In genomic region chr2:165054888-165055852, GRCm38 (mm10) we compare ENCODE assay signal across 8 mouse cellular contexts. TPM values are rescaled to one million over a fixed set of nuclear protein-coding genes. Genes with fewer than 3 reads are reported as not detected.
DNase-seq lines count a peak whose midpoint lies in the region; ATAC-seq and TF ChIP-seq lines count a peak whose summit lies in the region.

Gene Cd40 (plus strand): TSS chr2:165055627.

- TF ChIP-seq POLR2A in heart, adult 2 months (IDR thresholded peaks at IDR 0.05; ENCODE audit: insufficient read depth, low read depth, low read length), result peak; percentile 93

- WGBS in heart, adult 2 months, result 7% methylated on average over 25 of the region's 25 CpGs
- WGBS in intestine, embryonic 16.5 days, result 13% methylated on average over 25 of the region's 25 CpGs
- WGBS in liver, postnatal 0 days (ENCODE audit: insufficient replicate concordance), result 6% methylated on average over 25 of the region's 25 CpGs
- 15% methylated on average over 25 of the region's 25 CpGs for WGBS in neural tube, embryonic 12.5 days

- H3K4me1 ChIP-seq in ES-E14 (ENCODE audit: control insufficient read depth in 2 of 2, insufficient read depth in 2 of 2, low read length in 2 of 2, poor library complexity in 1 of 2), result peaks cover 3% of the 10 kb centered on the region in 2 experiments; a peak in 1 of 4 replicates
- peaks cover 4% of the 10 kb centered on the region for H3K4me1 ChIP-seq in heart, adult 2 months (ENCODE audit: control insufficient read depth, insufficient read depth, low read length)
- peaks cover 16% of the 10 kb centered on the region; the same call in 1 of the 2 replicates for H3K4me1 ChIP-seq in intestine, embryonic 16.5 days (ENCODE audit: control insufficient read depth, insufficient read depth, low read length)
- peaks cover 14% of the 10 kb centered on the region for H3K4me1 ChIP-seq in liver, postnatal 0 days (ENCODE audit: insufficient read depth)
- 0 out of 2 replicates have a peak, but pooled peaks cover 9% of the 10 kb centered on the region for H3K4me1 ChIP-seq in neural tube, embryonic 12.5 days

- H3K9ac ChIP-seq in ES-E14 (ENCODE audit: insufficient read depth, low read depth, low read length, poor library complexity, severe bottlenecking), result peak within 1 kb of the TSS; percentile 49; the same call in 1 of the 2 replicates
- H3K9ac ChIP-seq in heart, adult 2 months (ENCODE audit: low read depth, low read length), result peak within 1 kb of the TSS; percentile 52
- peak within 1 kb of the TSS; percentile 65 for H3K9ac ChIP-seq in intestine, embryonic 16.5 days (ENCODE audit: low read depth, low read length)
- H3K9ac ChIP-seq in liver, postnatal 0 days (replicated peaks), result 0 out of 2 replicates have a peak within 1 kb of the TSS, but pooled peaks have one; percentile 13
- H3K9ac ChIP-seq in neural tube, embryonic 12.5 days, result 0 out of 2 replicates have a peak within 1 kb of the TSS, but pooled peaks have one; percentile 21

- H3K9me3 ChIP-seq in ES-E14 (ENCODE audit: control insufficient read depth, insufficient read depth, low read depth, low read length), result no peaks in the 10 kb centered on the region
- H3K9me3 ChIP-seq in intestine, embryonic 16.5 days (ENCODE audit: control insufficient read depth, low read length), result no peaks in the 10 kb centered on the region
- peaks cover 4% of the 10 kb centered on the region; the same call in 1 of the 2 replicates for H3K9me3 ChIP-seq in liver, postnatal 0 days (ENCODE audit: low read length)
- H3K9me3 ChIP-seq in neural tube, embryonic 12.5 days, result no peaks in the 10 kb centered on the region

- no peak for DNase-seq in ES-E14 (ENCODE audit: low read depth, low spot score)
- peak; percentile 85 for DNase-seq in embryo, embryonic 10 days (ENCODE audit: low spot score)
- peak; percentile 88 to 90 for DNase-seq in heart, adult 2 months
- DNase-seq in liver, postnatal 0 days, result peak; percentile 77
- DNase-seq in urinary bladder, postnatal 36 days (ENCODE audit: low spot score in 2 of 2), result peak; percentile 38 to 61
- DNase-seq in right cerebral cortex, adult 2 months (ENCODE audit: low spot score in 2 of 2), result no peak

- no peaks in the 10 kb centered on the region for H3K79me2 ChIP-seq in heart, adult 2 months (replicated peaks; ENCODE audit: control insufficient read depth, insufficient read depth, low read length)

- H3K27ac ChIP-seq in ES-E14 (ENCODE audit: insufficient read depth, low read depth, low read length, poor library complexity, severe bottlenecking), result 0 out of 2 replicates have a peak within 1 kb of the TSS, but pooled peaks have one; percentile 7
- H3K27ac ChIP-seq in heart, adult 2 months, result peak within 1 kb of the TSS; percentile 66
- no peak within 1 kb of the TSS for H3K27ac ChIP-seq in intestine, embryonic 16.5 days (ENCODE audit: low read length)
- H3K27ac ChIP-seq in liver, postnatal 0 days (ENCODE audit: low read depth), result 0 out of 2 replicates have a peak within 1 kb of the TSS, but pooled peaks have one; percentile 3
- H3K27ac ChIP-seq in neural tube, embryonic 12.5 days, result no peak within 1 kb of the TSS

- H3K4me2 ChIP-seq in intestine, embryonic 16.5 days (ENCODE audit: low read depth, low read length), result peak within 1 kb of the TSS; percentile 60
- H3K4me2 ChIP-seq in liver, postnatal 0 days (ENCODE audit: low read depth, low read length), result peak within 1 kb of the TSS; percentile 70
- H3K4me2 ChIP-seq in neural tube, embryonic 12.5 days (replicated peaks), result peak within 1 kb of the TSS; percentile 45

- H3K36me3 ChIP-seq in ES-E14 (ENCODE audit: control insufficient read depth, insufficient read depth, low read length, poor library complexity, severe bottlenecking), result no peaks in the 10 kb centered on the region
- no peaks in the 10 kb centered on the region for H3K36me3 ChIP-seq in heart, adult 2 months (ENCODE audit: control insufficient read depth, insufficient read depth, low read length)
- H3K36me3 ChIP-seq in intestine, embryonic 16.5 days (ENCODE audit: control insufficient read depth, insufficient read depth, low read length), result no peaks in the 10 kb centered on the region
- H3K36me3 ChIP-seq in liver, postnatal 0 days (replicated peaks; ENCODE audit: insufficient read depth, low read length), result no peaks in the 10 kb centered on the region
- H3K36me3 ChIP-seq in neural tube, embryonic 12.5 days, result no peaks in the 10 kb centered on the region

- intact Hi-C loops in heart, adult 2 months (cut with DNase I), result no loop called here

- H3K27me3 ChIP-seq in heart, adult 2 months (ENCODE audit: control insufficient read depth, insufficient read depth, low read length), result no peaks in the 10 kb centered on the region
- 0 out of 2 replicates have a peak, but pooled peaks cover 7% of the 10 kb centered on the region for H3K27me3 ChIP-seq in intestine, embryonic 16.5 days (replicated peaks; ENCODE audit: control insufficient read depth, insufficient read depth, low read length)
- H3K27me3 ChIP-seq in liver, postnatal 0 days (ENCODE audit: insufficient read depth, low read length), result 0 out of 2 replicates have a peak, but pooled peaks cover 4% of the 10 kb centered on the region
- H3K27me3 ChIP-seq in neural tube, embryonic 12.5 days (replicated peaks), result peaks cover 12% of the 10 kb centered on the region; the same call in 1 of the 2 replicates

- TF ChIP-seq EP300 in heart, adult 2 months (IDR thresholded peaks at IDR 0.05; ENCODE audit: insufficient read depth, low read depth, low read length), result no peak
- TF ChIP-seq EP300 in liver, postnatal 0 days (IDR thresholded peaks at IDR 0.05; ENCODE audit: low read depth), result no peak

- in situ Hi-C loops in ES-E14 (cut with MboI; ENCODE audit: low sequenced_read_pairs in 2 of 2, unreplicated experiment in 2 of 2), result no loop called here

- peak within 1 kb of the TSS; percentile 44 to 66 for H3K4me3 ChIP-seq in ES-E14 (ENCODE audit: insufficient read depth in 1 of 2, low read depth in 1 of 2, low read length in 2 of 2, poor library complexity in 1 of 2, severe bottlenecking in 1 of 2)
- peak within 1 kb of the TSS; percentile 49 for H3K4me3 ChIP-seq in heart, adult 2 months
- peak within 1 kb of the TSS; percentile 51 for H3K4me3 ChIP-seq in intestine, embryonic 16.5 days (ENCODE audit: low read length)
- H3K4me3 ChIP-seq in liver, postnatal 0 days (ENCODE audit: low read depth, low read length), result peak within 1 kb of the TSS; percentile 42
- H3K4me3 ChIP-seq in neural tube, embryonic 12.5 days, result 0 out of 2 replicates have a peak within 1 kb of the TSS, but pooled peaks have one; percentile 9

- no peak for TF ChIP-seq CTCF in heart, adult 2 months (IDR thresholded peaks at IDR 0.05)
- no peak for TF ChIP-seq CTCF in liver, postnatal 0 days (IDR thresholded peaks at IDR 0.05; ENCODE audit: low read depth)

- ATAC-seq in intestine, embryonic 16.5 days, result peak; percentile 97
- ATAC-seq in liver, postnatal 0 days, result peak; percentile 91
- 0 out of 2 replicates have a peak, but pooled peaks have one; percentile 37 for ATAC-seq in neural tube, embryonic 12.5 days (ENCODE audit: low FRiP score, low read depth)

TF ChIP-seq in ES-E14, 5 proteins besides CTCF, POLR2A, EP300 and RAD21:
- TF ChIP-seq CHD2 (IDR thresholded peaks at IDR 0.05; ENCODE audit: low read depth, low read length), result no peak
- TF ChIP-seq ZC3H11A (IDR thresholded peaks at IDR 0.05; ENCODE audit: borderline replicate concordance, low read depth, low read length), result no peak
- no peak for TF ChIP-seq MAFK (IDR thresholded peaks at IDR 0.05; ENCODE audit: insufficient read depth, low read depth, low read length)
- TF ChIP-seq HCFC1 (IDR thresholded peaks at IDR 0.05; ENCODE audit: borderline replicate concordance, insufficient read depth, low read length), result no peak
- no peak for TF ChIP-seq ZNF384 (IDR thresholded peaks at IDR 0.05; ENCODE audit: low read depth, low read length)

RNA-seq across cellular contexts. Expression of gene Cd40, which starts in this region (rescaled TPM):
- 5.7 and 8.8 TPM in 2 replicates for total RNA-seq in ES-E14 (2012; rRNA removed)
- 1 to 10 TPM; 2.0 to 2.2 TPM for total RNA-seq in heart, adult 2 months (2021)
- polyA plus RNA-seq in heart, adult 2 months (2012; rRNA removed), result 4.6 and 7.1 TPM in 2 replicates
- 7.6 and 9.7 TPM in 2 replicates for polyA plus RNA-seq in intestine, embryonic 16.5 days (2015; fragmentation: Nextera tagmentation; extraction: Ambion mirVana)
- 3.6 and 4.5 TPM in 2 replicates for polyA plus RNA-seq in liver, postnatal 0 days (2015; fragmentation: Nextera tagmentation; extraction: Ambion mirVana)
- polyA plus RNA-seq in neural tube, embryonic 12.5 days (2016; fragmentation: Nextera tagmentation; extraction: Ambion mirVana), result 6.8 and 8.0 TPM in 2 replicates

Comparison
In these comparisons a context has a peak if more than half of its experiments do, and no peak if none do; other contexts are left out.
1. DNase-seq: peak in embryo, embryonic 10 days (single experiment), heart, adult 2 months (2 of 2), liver, postnatal 0 days (single experiment) and urinary bladder, postnatal 36 days (2 of 2); none in ES-E14 (single experiment) and right cerebral cortex, adult 2 months (0 of 2).
2. H3K27ac ChIP-seq: peak in ES-E14 (single experiment), heart, adult 2 months (single experiment) and liver, postnatal 0 days (single experiment); none in intestine, embryonic 16.5 days (single experiment) and neural tube, embryonic 12.5 days (single experiment).
3. H3K9ac ChIP-seq: peak in every context shown above with its lines; median percentile 65 in intestine, embryonic 16.5 days; 52 in heart, adult 2 months; 49 in ES-E14; 21 in neural tube, embryonic 12.5 days; 13 in liver, postnatal 0 days.
4. ATAC-seq: peak in every context shown above with its lines; median percentile 97 in intestine, embryonic 16.5 days; 91 in liver, postnatal 0 days; 37 in neural tube, embryonic 12.5 days.
5. Peak in every context shown above with its lines, with median percentiles within 50 percentile points of each other: H3K4me3 ChIP-seq and H3K4me2 ChIP-seq.